Mouse (Mus musculus) granulocyte monocyte progenitor cell, adult 5-6 weeks (primary cell): ENCODE data around the gene Polr3h. TPM values are rescaled to one million over a fixed set of nuclear protein-coding genes. Genes with fewer than 3 reads are reported as not detected.
"Not testable (repeated sequence)": the region's sequence is repeated elsewhere in the genome, so short reads cannot be mapped to it uniquely, and the experiment has no call there.

ENCODE experiments used
- ATAC-seq: replicated peaks from 2 replicates; pipeline ENCODE4 v1.8.0; 2016; ENCODE audit warnings: mild to moderate bottlenecking, moderate TSS enrichment, inconsistent platforms; ENCODE audit not compliant: poor library complexity, severe bottlenecking
- total RNA-seq, 2 experiments: library from RNA; stranded (forward) in 1 of 2; stranded (reverse) in 1 of 2; fragments of 200-712, 200-1000 nt in 1 of 2; fragments of >200 nt in 1 of 2; fragmentation: Nextera tagmentation in 1 of 2; gene quantifications; 2 replicates each; pipeline ENCODE4 v1.2.3; 2014 to 2017

The Polr3h gene
- total RNA-seq, 2 experiments from 2014 or later: 26.5 to 46.6 TPM

DNA sequence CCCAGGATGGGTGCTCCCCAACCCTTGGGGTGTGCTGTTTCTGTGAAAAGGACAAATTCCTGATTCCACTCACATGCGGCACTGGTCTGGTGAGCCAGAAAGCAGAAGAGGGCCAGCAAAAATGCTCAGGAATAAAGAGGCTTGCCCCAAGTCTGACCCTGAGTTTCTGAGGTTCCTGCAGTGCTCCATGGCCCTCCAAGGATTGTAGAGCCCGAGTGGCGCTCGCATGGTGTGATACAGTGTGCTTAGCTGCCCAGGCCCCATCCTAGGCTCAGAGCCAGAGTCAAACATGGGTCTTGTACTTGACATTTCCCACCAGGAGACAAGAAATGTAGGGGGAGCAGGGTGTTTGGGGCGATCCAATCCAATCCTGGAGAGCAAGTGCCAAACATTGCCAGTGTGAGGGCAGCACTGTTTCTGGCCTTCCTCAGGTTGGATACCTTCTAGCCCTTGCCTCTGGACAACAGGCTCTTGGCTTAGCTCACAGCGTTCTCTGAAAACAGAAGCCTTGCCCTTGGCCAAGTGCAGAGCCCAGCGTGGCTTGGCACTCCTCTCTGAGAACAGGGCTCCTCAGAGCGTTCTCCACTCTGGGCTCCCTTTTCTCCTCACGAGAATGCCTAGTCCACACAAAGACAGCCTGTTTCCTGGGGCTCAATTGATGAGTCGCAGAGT lies 5.4 kb downstream of the Polr3h start:
- ATAC-seq: no peak

DNA sequence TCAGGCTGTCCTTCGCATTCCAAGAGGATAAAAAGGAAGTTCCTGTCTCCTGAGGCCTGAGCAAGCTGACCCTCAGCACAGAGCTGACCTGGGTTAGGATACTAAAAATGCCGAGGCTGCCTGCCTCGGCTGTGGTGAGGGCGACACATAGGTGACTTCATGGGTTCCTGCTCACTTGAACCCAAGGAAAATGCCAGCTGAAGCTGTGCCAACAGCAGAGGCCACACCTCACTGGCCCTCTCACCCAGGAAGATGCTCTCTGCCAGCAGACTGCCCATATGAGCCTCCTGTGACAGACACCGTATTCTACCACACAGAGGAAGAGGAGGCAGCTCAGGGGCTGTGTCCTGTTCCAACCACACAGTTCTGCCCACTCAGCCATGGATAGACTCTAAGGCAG lies 7.0 kb downstream of the Polr3h start:
- ATAC-seq: no peak

DNA sequence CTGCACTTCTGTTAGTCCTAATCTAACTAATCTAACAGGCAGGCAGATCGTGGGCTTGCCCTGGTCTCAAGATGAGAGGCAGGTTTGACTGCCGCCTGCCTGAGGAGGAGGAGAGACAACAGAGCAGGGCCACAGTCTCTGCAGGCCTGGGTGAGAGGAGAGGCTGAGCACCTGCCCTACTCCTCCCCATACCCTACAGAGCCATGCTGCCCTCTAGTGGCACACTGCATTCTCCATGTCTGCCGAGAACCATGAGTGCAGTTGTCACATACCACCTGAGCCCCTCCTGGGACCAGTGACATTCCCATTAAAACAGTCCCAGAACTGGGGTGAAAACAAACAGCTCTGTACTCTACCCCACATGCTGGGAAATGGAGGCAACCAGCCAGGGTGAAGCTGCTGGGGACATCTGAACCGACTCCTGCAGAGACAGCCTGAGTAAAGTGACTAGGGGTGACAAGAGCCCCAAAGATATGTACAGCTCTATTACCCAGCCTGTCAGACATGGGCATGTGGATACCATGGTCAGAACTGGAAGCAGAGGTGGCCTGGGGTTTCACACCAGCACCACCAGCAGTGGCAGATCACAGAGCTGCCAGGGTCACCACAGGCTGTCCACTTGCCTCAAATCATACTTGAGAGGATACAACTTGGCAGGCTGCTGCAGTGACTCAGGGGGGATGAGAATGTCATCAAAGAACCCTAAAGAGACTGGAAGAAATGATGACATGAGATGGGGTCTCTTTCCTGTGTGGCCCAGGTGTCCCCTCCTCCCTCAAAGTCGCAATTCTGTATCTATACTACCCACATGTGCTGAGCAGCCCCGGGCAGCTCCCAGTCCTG lies 8.2 kb downstream of the Polr3h start:
- ATAC-seq: peak; percentile 73

DNA sequence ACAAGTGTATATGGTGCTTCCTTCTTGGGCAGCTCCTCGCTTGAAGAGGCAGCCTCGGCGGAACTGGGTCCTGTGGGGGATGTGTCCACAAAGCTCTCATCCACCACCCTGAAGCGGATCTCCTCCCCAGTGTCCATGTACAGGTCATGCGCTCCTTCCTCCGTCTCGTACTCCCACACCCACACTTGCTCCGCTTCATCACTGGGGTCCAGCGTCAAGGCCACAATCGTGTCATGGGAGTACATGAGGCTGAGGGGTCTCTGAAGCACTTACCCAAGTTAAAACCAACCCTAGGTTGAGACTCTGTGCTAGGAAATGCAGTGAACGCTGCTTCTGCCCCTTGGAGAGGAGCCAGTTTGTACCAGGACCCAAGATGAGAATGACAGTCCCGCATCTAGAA lies 8.8 kb downstream of the Polr3h start:
- ATAC-seq: no peak

DNA sequence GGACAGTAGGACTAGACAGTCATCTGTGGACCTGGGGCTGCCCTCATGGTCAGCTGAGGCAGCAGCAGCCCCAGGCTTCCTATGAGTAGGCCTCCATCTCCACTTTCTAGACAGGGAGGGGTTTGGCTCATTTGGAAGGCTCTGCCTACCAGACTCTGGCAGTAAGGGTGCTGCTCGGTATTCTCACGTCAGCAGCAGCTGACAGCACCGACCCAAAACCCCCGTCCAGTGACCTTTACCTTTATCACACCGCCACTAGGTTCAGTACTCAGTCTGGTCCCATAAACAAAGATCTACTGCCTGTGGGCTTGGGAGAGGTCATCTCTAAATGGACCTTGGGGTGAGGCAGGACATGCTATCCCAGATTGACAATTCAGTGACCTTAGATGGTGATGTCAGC lies 10.4 kb downstream of the Polr3h start:
- no peak for ATAC-seq

DNA sequence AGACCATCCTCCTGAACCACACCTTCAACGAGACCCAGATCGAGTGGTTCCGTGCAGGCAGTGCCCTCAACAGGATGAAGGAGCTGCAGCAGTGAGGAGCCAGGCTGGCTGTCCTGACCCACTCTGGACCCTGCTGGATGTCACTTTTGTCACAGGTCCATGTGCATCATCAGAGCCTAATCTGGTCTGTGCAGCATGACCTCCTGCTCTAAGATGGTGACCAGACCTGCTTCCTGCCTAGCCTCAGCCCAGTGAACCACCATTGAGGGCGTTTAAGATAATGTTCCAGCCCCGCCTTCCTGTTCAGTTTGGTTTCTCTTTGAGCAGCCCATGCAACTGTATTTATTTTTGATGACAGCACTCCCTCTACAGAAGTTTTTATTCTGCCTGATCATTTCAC lies 11.4 kb downstream of the Polr3h start:
- ATAC-seq: no peak

DNA sequence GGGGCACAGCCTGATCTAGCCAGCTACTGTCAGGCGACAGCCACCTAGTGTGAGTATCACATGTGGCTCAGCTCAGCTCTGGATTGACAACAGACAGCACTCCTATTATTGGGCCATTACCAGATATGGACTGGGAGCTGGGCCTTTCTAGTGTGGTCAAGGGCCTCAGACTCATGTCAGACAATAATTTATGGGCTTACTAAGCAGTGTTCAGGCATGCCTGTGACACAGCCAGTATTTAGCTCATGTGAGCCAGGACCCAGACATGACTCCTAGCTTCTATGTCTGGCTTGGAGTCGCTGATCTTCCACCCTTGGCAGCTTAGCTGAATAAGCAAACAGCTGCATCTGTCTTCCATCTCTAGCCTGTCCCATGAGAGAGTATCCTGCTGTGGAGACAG lies 13.5 kb downstream of the Polr3h start:
- no peak for ATAC-seq

DNA sequence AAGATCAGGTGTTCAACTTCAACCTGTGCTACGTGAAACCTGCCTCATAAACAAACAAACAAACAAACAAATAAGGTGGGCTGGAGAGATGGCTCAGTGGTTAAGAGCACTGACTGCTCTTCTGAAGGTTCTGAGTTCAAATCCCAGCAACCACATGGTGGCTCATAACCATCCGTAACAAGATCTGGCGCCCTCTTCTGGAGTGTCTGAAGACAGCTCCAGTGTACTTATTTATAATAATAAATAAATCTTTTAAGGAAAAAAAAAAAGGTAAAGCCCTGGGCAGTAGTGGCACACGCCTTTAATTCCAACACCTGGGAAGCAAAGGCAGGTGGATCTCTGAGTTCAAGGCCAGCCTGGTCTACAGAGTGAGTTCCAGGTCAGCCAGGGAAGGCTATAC lies 17.3 kb downstream of the Polr3h start:
- ATAC-seq: not testable (repeated sequence)

DNA sequence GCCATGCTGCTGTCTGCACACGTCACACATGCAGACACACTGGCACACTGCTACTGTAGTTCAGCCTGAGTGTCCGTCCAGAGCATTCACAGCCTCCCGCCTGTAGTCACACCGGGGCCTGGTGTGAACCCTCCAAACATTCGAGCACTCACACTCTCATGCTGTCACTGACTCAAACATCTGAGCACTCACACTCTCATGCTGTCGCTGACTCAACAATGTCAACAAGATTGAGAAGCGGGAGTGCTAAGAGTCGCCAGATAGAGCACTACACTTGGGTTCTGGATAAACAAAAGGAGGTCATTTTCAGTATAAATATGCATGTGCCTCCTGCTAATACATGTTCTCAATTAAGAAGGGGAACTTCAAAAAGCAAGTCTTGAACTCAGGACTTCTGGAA lies 18.1 kb downstream of the Polr3h start:
- no peak for ATAC-seq

DNA sequence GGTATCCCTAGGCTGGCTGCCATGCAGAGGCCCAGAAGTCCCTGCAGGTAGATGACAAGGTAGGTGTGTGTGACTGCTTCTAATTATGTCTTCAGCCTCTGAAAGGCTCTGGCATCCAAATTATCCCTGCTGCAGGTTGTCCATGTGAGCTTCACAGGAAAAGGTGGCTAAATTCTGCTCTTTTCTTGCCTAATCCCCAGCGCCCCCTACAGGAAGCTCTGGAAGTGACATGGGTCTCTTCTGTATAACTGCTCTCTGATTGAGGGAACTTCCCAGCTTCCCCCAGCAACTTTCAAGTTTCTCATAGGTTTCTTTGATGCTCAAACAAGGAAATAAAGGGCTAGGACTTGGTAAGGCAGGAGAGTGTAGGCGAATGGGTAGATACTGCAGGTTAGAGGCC lies 21.1 kb downstream of the Polr3h start:
- ATAC-seq: peak; percentile 56; the same call in 1 of the 2 replicates

DNA sequence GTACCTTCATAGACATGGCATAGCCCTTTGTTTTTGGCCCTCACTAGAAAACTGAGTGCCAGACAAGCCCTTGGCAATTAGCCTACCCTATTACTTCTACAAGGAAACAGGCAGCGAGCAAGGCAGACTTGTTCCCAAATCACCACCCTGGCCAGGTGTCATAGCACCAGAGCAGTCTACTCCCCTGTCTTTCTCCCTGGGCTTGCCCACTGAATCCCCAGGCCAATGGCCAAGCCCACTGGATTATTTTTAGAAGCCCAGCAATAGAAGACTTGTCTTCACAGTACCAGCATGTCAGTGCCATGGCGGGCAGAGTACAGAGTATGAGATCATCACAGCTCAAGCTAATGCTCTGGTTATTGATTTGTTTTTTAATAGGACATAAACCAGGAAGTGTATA lies 27.3 kb downstream of the Polr3h start:
- no peak for ATAC-seq

DNA sequence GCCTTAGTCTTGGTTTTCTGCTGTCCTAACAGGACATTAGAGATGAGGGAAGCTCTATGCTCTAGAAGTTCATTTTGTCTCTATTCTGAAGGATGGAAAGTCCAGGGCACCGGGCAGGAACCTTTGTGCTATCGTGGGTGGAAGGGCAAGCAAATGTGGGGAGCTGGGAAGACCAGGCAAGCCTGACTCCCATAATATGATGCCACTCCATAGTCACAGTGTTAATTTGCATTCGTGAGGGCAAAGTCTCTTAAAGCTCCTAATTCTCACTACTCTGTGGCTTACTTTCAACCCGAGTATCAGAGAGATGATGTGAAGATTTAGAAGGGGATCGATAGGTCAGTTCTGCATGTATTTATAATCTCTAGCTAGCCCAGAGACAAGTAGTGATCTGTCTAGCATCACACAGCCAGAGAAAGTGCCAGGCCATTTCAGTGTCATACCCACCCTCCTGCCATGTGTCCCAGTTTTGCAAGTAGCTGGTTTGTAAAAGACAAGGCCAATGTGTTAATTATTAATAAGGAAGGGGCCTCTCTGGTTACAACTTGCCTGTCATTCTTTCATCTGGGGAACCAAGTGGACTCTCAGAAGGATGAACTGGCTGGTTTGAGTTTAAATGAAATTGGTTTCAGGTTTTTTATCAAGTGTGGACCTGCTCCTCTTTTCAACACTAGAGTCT lies 28.3 kb downstream of the Polr3h start:
- ATAC-seq: no peak

DNA sequence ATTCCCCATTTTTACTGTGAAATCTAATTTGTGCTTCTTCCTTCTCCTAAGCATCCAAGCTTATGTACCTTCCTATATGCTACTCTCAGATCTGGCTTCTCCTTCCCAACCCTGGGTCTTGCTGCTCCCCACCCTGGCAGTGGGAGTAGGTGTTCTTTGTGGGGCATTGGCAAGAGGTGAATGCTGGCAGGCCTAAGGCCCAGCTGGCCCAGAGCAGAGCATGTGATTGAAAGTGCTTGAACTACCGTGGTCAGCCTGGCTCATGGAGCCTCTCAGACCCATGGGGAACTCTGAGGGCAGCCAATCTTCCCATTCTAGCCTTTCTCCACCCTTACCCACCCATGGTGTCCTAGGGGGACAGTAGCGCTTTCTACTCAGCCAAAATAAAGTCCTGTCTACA lies 29.6 kb downstream of the Polr3h start:
- ATAC-seq: no peak

DNA sequence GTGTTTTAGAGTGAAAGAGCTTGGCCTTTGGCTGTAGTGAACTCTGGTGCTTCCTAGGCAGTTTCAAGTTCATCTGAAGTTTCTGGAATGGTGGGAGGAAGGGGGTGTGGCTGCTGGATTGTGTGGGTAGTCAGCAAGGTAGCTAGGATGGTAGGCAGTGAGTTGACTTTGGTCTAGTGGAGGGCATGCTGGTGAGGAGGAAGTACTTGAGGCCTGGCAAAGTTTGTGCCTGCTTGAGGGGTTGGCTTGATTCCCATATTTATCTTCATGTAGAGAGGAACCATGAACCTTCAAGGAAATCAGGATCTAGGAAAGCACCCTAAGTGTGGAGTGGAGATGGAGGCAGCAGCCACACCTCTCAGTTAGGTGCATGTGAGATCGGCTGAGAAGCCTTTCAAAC lies 32.0 kb downstream of the Polr3h start:
- ATAC-seq: no peak

DNA sequence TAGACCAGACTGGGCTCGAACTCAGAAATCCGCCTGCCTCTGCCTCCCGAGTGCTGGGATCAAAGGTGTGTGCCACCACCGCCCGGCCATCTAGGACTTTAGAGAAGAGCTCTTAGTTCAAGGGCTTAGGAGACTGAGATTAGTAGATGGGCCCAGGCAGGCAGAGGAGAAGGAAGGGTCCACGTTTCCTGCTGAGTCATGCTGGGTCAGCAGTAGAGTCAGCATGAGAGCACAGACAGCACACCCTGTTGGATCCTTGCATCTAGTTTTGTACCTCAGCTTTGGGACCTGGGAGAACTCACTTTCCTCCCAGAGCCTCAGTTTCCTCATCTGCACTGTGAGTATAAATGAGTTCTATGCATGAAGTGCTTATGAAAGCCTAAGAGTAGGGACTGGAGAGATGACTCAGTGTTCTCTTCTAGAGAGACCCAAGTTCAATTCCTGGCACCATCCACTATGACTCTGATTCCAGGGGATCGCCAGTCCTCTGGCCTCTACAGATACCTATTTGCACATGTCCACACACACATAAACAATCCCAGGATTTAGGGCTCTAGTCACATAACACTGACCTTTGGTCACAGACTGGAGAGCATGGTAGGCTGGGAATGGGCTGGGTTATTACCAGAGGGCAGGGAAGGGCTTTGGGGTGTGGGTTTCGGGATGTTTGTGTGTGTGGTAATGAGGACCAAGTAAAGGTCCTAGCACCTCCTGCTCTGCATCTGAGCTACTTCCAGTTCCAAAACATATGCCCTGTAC lies 34.0 kb downstream of the Polr3h start:
- no peak for ATAC-seq

DNA sequence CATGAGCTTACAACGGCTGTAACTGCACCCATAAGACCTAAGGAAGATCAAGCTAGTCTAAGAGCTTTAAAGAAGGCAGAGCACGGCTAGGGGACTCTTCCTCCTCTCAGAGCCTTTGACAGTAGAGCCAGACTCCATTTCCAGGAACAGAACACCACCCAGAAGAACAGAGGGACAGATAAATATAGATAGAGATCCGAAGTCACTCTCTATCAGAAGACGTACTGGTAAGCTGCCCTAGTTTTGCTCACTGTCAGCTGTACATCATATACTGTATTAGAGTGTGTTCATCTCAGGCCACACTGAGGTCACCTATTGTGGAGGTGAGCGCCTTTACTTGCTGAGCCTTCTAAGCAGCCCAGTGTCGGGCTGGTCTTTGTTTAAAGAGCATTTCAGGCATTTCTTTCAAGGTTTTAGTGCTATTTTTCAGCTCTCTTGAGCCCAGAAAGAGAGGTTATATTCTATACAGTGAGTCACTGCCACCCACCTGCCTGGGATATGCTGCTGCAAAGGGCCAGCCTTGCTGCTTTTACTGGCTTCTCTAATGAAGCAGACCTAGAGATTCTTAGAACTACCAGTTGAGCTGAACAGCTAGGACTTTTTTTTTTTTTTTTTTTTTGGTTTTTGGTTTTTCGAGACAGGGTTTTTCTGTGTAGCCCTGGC lies 34.8 kb downstream of the Polr3h start:
- no peak for ATAC-seq

DNA sequence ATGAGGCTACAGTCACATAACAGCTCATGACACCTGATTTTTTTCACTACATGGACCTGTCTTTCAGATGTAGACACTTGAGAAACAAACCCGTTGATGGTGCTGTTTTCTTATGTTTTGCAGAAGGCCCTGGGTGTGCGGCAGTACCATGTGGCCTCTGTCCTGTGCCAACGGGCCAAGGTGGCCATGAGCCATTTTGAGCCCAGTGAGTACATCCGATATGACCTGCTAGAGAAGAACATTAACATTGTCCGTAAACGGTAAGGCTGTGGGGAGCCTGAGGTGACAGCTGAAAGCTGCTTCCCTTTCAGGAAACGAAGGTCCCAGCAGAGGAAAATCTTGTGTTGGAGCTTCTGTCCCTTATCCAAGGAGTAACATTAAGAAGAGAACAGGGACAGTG lies 36.9 kb downstream of the Polr3h start:
- no peak for ATAC-seq

DNA sequence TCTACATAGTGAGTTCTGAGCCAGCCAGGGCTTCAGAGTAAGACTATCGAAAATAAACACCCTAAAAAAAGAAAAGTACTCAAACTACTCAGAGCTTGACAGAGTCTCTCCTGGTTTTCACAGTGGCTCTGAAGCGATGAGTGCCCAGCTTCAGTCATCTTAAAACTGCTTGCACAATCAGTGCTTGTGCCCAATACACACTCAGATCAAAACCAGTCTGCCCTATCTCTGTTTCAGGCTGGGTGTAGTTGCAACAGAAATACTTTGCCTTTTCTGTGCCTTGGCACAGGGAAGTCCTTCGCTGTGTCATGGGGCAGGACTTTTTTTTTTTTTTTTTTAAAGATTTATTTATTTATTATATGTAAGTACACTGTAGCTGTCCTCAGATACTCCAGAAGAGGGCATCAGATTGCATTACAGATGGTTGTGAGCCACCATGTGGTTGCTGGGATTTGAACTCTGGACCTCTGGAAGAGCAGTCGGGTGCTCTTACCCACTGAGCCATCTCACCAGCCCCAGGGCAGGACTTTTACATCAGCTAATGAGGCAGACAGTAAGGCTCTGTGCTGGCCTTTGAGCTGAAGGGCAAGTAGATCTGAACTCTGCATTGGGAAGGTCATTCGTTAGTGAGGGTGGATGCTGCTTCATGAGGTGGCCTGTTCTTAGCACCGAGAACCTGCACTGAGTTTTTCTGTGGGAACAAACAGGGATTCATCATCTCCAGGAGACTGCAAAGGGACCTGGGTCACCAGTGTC lies 39.1 kb downstream of the Polr3h start:
- ATAC-seq: peak; percentile 33; the same call in 1 of the 2 replicates

DNA sequence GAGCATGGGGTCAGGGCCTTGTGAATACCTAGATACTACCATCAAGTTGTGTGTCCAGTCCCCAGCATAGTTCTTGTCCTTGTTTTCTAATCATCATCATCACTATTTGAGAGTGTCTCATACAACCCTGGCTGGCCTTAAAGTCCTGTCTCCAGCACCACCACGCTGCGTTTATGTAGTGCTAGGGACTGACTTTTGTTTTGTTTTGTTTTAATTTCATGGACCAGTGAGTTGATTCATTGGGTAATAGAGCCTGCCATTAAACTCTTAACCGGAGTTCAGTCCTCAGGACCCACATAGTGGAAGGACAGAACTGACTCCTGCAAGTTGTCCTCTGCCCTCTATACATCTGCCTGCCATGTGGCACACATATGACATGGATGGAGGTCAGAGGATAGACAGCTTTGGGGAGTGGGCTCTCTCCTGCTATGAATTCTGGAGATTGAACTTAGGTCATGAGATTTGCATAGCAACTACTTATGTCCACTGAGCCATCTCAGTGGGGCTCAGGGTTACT lies 40.6 kb downstream of the Polr3h start:
- ATAC-seq: no peak
